Mouse (Mus musculus): ENCODE measurements around the gene Pbld1.

DNA sequence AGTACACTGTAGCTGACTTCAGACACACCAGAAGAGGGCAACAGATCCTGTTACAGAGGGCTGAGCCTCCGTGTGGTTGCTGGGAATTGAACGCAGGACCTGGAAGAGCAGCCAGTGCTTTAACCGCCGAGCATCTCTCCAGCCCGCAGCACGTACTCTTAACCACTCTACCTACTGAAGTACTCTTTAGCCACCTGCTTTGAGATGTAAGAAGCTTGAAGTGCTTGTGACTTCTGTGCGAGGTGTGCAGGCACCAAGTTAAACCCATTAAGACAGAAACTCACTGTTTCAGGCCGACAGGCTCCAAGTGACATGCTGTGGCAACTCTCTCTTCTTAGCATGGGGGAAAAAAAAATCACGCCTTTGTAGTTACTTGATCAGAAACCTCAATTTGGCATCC is 45.8 kb upstream of the Pbld1 start:
- TF ChIP-seq CTCF (IDR thresholded peaks at IDR 0.05; ENCODE audit: low read depth, low read length) (no peak), POLR2A (IDR thresholded peaks at IDR 0.05; ENCODE audit: extremely low read depth, insufficient read depth, low read length) (no peak)
